Mouse (Mus musculus) lung, embryonic 16.5 days (tissue): Measurements from ENCODE around the gene Mpeg1. TPM values are rescaled to one million over a fixed set of nuclear protein-coding genes. Genes with fewer than 3 reads are reported as not detected.

ENCODE experiments used
- ATAC-seq: fragments of 200-750 bp; cut with Nextera tagmentation; 2 replicates; pipeline ENCODE4 v1.8.0; 2017; ENCODE audit warnings: low read depth, mild to moderate bottlenecking, moderate library complexity
- H3K27ac ChIP-seq: fragments of 300-500 bp; sonication (generic); 2 replicates; pipeline ENCODE4 v1.5.1; 2014; ENCODE audit warnings: mild to moderate bottlenecking, control low read depth, low read length
- H3K27me3 ChIP-seq: fragments of 300-500 bp; sonication (generic); 2 replicates; pipeline ENCODE4 v1.6.1; 2014; ENCODE audit warnings: low read depth, low read length, mixed read lengths; ENCODE audit not compliant: control insufficient read depth, insufficient read depth
- H3K36me3 ChIP-seq: fragments of 300-500 bp; sonication (generic); 2 replicates; pipeline ENCODE4 v1.6.1; 2014; ENCODE audit warnings: low read length; ENCODE audit not compliant: control insufficient read depth, insufficient read depth
- H3K4me1 ChIP-seq: fragments of 300-500 bp; sonication (generic); replicated peaks from 2 replicates; pipeline ENCODE4 v1.6.1; 2014; ENCODE audit warnings: low read length, mixed read lengths; ENCODE audit not compliant: control insufficient read depth, insufficient read depth
- H3K4me2 ChIP-seq: fragments of 300-500 bp; sonication (generic); 2 replicates; pipeline ENCODE4 v1.6.1; 2014; ENCODE audit warnings: low read depth, low read length, control low read depth
- H3K4me3 ChIP-seq: fragments of 300-500 bp; sonication (generic); 2 replicates; pipeline ENCODE4 v1.5.1; 2014; ENCODE audit warnings: mild to moderate bottlenecking, low read length, control low read depth
- H3K9ac ChIP-seq: fragments of 300-500 bp; sonication (generic); 2 replicates; pipeline ENCODE4 v1.6.1; 2014; ENCODE audit warnings: low read length, control low read depth
- H3K9me3 ChIP-seq: fragments of 300-500 bp; sonication (generic); 2 replicates; pipeline ENCODE4 v1.6.1; 2016; ENCODE audit warnings: low read length; ENCODE audit not compliant: control insufficient read depth
- WGBS: fragments of 180-500 bp; shearing (Covaris S2); extraction: QIAGEN DNeasy Blood & Tissue Kit; methylation state at CpG from one replicate; pipeline ENCODE4 v1.1.7; 2014; 5-methylcytosine and 5-hydroxymethylcytosine counted together
- polyA plus RNA-seq: library from polyadenylated mRNA; unstranded; fragments of >200 nt; fragmentation: Nextera tagmentation; extraction: Ambion mirVana; gene quantifications from 2 replicates; pipeline ENCODE4 v1.2.1, GENCODE M21; 2015

The Mpeg1 gene
- polyA plus RNA-seq, 1 experiment from 2014 or later: 0.79 TPM

DNA sequence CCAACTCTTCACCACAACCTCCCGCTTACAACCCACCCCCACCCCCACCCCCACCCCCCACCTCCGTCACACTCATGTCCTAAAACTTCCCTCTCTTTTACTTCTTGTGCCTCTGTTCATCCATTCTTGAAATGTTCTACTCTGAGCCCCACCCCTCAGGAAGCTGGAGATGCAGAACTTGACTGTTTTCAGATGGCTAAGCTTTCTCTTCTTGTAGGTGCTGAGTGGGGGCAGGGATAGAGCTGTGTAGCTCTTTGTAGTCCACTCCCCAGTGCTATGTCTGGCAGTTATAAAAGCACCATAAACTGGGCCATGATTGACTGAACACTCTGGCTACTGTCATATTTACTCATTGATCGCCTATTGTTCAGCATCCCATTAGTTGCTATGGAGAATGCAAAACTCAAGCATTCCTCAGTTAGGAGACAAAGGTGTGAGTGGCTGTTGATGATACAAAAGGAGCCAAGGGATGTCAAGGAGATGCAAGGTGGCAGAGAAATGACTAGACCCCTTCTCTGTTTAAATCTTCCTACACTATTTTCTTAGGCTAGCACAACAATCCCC lies 34.5 kb downstream of the Mpeg1 start:
- peaks cover 15% of the 10 kb centered on the region; the same call in 1 of the 2 replicates for H3K4me1 ChIP-seq
- H3K4me2 ChIP-seq: no peak overlapping the region
- H3K36me3 ChIP-seq: peaks cover 21% of the 10 kb centered on the region
- H3K27ac ChIP-seq: no peak overlapping the region
- no peak for ATAC-seq
- H3K27me3 ChIP-seq: no peaks in the 10 kb centered on the region
- WGBS: 66% methylated on average over 3 of the region's 3 CpGs
- H3K9me3 ChIP-seq: no peaks in the 10 kb centered on the region
- H3K4me3 ChIP-seq: no peak overlapping the region
- H3K9ac ChIP-seq: no peak overlapping the region

GRCm38 (mm10) chr19:12496241-12496640 lies 35.7 kb downstream of the Mpeg1 start:
- H3K9ac ChIP-seq: no peak overlapping the region
- peaks cover 15% of the 10 kb centered on the region; the same call in 1 of the 2 replicates for H3K4me1 ChIP-seq
- WGBS: 78% methylated on average over 2 of the region's 2 CpGs
- no peak overlapping the region for H3K4me2 ChIP-seq
- no peak overlapping the region for H3K4me3 ChIP-seq
- no peaks in the 10 kb centered on the region for H3K27me3 ChIP-seq
- no peaks in the 10 kb centered on the region for H3K9me3 ChIP-seq
- peaks cover 9% of the 10 kb centered on the region for H3K36me3 ChIP-seq
- no peak overlapping the region for H3K27ac ChIP-seq
- no peak for ATAC-seq

- Histone ChIP-seq H3K27me3 (no peaks in the 10 kb centered on the region), H3K9me3 (no peaks in the 10 kb centered on the region), H3K9ac (no peak overlapping the region), H3K36me3 (no peaks in the 10 kb centered on the region), H3K4me3 (no peak overlapping the region), H3K4me2 (no peak overlapping the region), H3K4me1 (peaks cover 15% of the 10 kb centered on the region; the same call in 1 of the 2 replicates), H3K27ac (no peak overlapping the region)
- no peak for ATAC-seq
- 72% methylated on average over 2 of the region's 2 CpGs for WGBS
These were observed 37.3 kb downstream of the Mpeg1 start for GRCm38 (mm10) chr19:12497909-12498308.

- Histone ChIP-seq H3K27me3 (no peaks in the 10 kb centered on the region), H3K36me3 (no peaks in the 10 kb centered on the region), H3K27ac (no peak overlapping the region), H3K4me3 (no peak overlapping the region), H3K4me2 (0 out of 2 replicates have a peak overlapping the region, but pooled peaks have one; percentile 92), H3K4me1 (peaks cover 15% of the 10 kb centered on the region; the same call in 1 of the 2 replicates), H3K9me3 (no peaks in the 10 kb centered on the region), H3K9ac (no peak overlapping the region)
- ATAC-seq: no peak
- 61% methylated on average over 4 of the region's 4 CpGs for WGBS
These were observed 37.7 kb downstream of the Mpeg1 start for GRCm38 (mm10) chr19:12498321-12498720.

- Histone ChIP-seq H3K27me3 (no peaks in the 10 kb centered on the region), H3K27ac (no peak overlapping the region), H3K4me2 (peak overlapping the region; percentile 92), H3K4me3 (peak overlapping the region; percentile 87), H3K4me1 (peaks cover 13% of the 10 kb centered on the region; the same call in 1 of the 2 replicates), H3K9me3 (no peaks in the 10 kb centered on the region), H3K9ac (no peak overlapping the region; the same call in 1 of the 2 replicates), H3K36me3 (no peaks in the 10 kb centered on the region)
- WGBS: 75% methylated on average over 1 of the region's 1 CpGs
- no peak for ATAC-seq
These were observed 38.4 kb downstream of the Mpeg1 start for GRCm38 (mm10) chr19:12498941-12499340.

GRCm38 (mm10) chr19:12499485-12499884 lies 38.9 kb downstream of the Mpeg1 start:
- Histone ChIP-seq H3K9ac (peak overlapping the region; percentile 96), H3K4me3 (peak overlapping the region; percentile 87), H3K4me2 (peak overlapping the region; percentile 92), H3K9me3 (no peaks in the 10 kb centered on the region), H3K27me3 (no peaks in the 10 kb centered on the region), H3K36me3 (no peaks in the 10 kb centered on the region), H3K4me1 (peaks cover 13% of the 10 kb centered on the region; the same call in 1 of the 2 replicates), H3K27ac (no peak overlapping the region)
- ATAC-seq: no peak
- WGBS: 22% methylated on average over 2 of the region's 2 CpGs

GRCm38 (mm10) chr19:12500124-12500523 lies 39.5 kb downstream of the Mpeg1 start:
- peak overlapping the region; percentile 93 for H3K27ac ChIP-seq
- H3K4me2 ChIP-seq: peak overlapping the region; percentile 92
- no peaks in the 10 kb centered on the region for H3K9me3 ChIP-seq
- H3K4me3 ChIP-seq: peak overlapping the region; percentile 87
- no peaks in the 10 kb centered on the region for H3K27me3 ChIP-seq
- peak overlapping the region; percentile 96 for H3K9ac ChIP-seq
- WGBS: 4% methylated on average over 3 of the region's 3 CpGs
- ATAC-seq: peak; percentile 35
- H3K36me3 ChIP-seq: no peaks in the 10 kb centered on the region
- H3K4me1 ChIP-seq: peaks cover 13% of the 10 kb centered on the region; the same call in 1 of the 2 replicates

DNA sequence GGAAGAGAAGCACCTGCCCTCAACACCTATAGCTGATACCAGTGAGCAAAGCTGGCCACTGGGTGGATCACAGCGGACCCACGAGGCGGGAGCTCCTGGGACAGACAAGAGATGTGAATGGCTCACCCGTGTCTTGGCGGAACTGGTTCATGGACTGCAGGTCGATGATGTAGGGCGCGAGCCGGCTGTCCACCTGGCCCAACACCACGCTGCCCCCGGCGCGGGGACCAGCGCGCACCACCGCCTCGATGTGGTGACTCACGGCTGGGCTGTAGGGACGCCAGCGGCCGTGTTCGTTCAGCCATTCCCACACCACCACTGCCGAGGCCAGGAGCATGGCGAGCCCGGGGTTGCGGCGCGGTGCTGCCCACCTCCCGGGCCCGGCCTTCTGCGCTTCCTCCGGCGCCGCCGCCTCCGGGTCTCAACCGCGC lies 40.3 kb downstream of the Mpeg1 start:
- no peaks in the 10 kb centered on the region for H3K27me3 ChIP-seq
- ATAC-seq: peak; percentile 62
- H3K4me1 ChIP-seq: peaks cover 13% of the 10 kb centered on the region; the same call in 1 of the 2 replicates
- H3K36me3 ChIP-seq: no peaks in the 10 kb centered on the region
- H3K4me3 ChIP-seq: peak overlapping the region; percentile 87
- H3K27ac ChIP-seq: peak overlapping the region; percentile 93
- peak overlapping the region; percentile 92 for H3K4me2 ChIP-seq
- under 1% methylated on average over 38 of the region's 38 CpGs for whole genome bisulfite sequencing
- peak overlapping the region; percentile 96 for H3K9ac ChIP-seq
- H3K9me3 ChIP-seq: no peaks in the 10 kb centered on the region

GRCm38 (mm10) chr19:12501370-12502347 lies 41.1 kb downstream of the Mpeg1 start, which contains the start of gene Dtx4:
TSS of gene Dtx4 (minus strand) at chr19:12501454.
- ATAC-seq: peak; percentile 93
- H3K4me1 ChIP-seq: peaks cover 13% of the 10 kb centered on the region; the same call in 1 of the 2 replicates
- no peaks in the 10 kb centered on the region for H3K9me3 ChIP-seq
- H3K4me3 ChIP-seq: peak within 1 kb of the TSS; percentile 87
- H3K27ac ChIP-seq: peak within 1 kb of the TSS; percentile 93
- H3K9ac ChIP-seq: peak within 1 kb of the TSS; percentile 96
- H3K4me2 ChIP-seq: peak within 1 kb of the TSS; percentile 92
- no peaks in the 10 kb centered on the region for H3K27me3 ChIP-seq
- H3K36me3 ChIP-seq: no peaks in the 10 kb centered on the region
- under 1% methylated on average over 69 of the region's 80 CpGs for WGBS
